Mouse (Mus musculus) cerebellum, adult 9-10 months (tissue): Measurements from ENCODE around the gene Wdsub1.

Source experiments
- DNase-seq: peaks from one replicate; pipeline ENCODE4 v3.0.0; 2022

Gene Wdsub1

GRCm38 (mm10) chr2:59841189-59841939, 41.0 kb downstream of the Wdsub1 start:
- no peak for DNase-seq

GRCm38 (mm10) chr2:59840191-59840590, 42.2 kb downstream of the Wdsub1 start:
- DNase-seq = no peak

GRCm38 (mm10) chr2:59839755-59840154, 42.6 kb downstream of the Wdsub1 start:
- no peak for DNase-seq

GRCm38 (mm10) chr2:59838825-59839224, 43.6 kb downstream of the Wdsub1 start:
- DNase-seq = no peak

- DNase-seq = no peak
Measured at GRCm38 (mm10) chr2:59831831-59832230, 50.6 kb downstream of the Wdsub1 start.

GRCm38 (mm10) chr2:59830940-59831339, 51.5 kb downstream of the Wdsub1 start:
- DNase-seq = no peak

GRCm38 (mm10) chr2:59830151-59830550, 52.2 kb downstream of the Wdsub1 start:
- DNase-seq = no peak

GRCm38 (mm10) chr2:59829718-59830117, 52.7 kb downstream of the Wdsub1 start:
- DNase-seq = no peak

- DNase-seq = no peak
Measured at GRCm38 (mm10) chr2:59828777-59829508, 53.4 kb downstream of the Wdsub1 start.

GRCm38 (mm10) chr2:59828103-59828655, 54.2 kb downstream of the Wdsub1 start:
- DNase-seq = no peak

- no peak for DNase-seq
Measured at GRCm38 (mm10) chr2:59825380-59825779, 57.0 kb downstream of the Wdsub1 start.

GRCm38 (mm10) chr2:59824289-59824688, 58.1 kb downstream of the Wdsub1 start:
- DNase-seq = no peak

GRCm38 (mm10) chr2:59821044-59821443, 61.3 kb downstream of the Wdsub1 start:
- no peak for DNase-seq

- DNase-seq = no peak
Measured at GRCm38 (mm10) chr2:59820088-59820487, 62.3 kb downstream of the Wdsub1 start.

GRCm38 (mm10) chr2:59819415-59819814, 63.0 kb downstream of the Wdsub1 start:
- DNase-seq = no peak

- DNase-seq = no peak
Measured at GRCm38 (mm10) chr2:59818663-59819062, 63.7 kb downstream of the Wdsub1 start.

GRCm38 (mm10) chr2:59814997-59815396, 67.4 kb downstream of the Wdsub1 start:
- DNase-seq = no peak

GRCm38 (mm10) chr2:59813457-59813856, 68.9 kb downstream of the Wdsub1 start:
- peak; percentile 52 for DNase-seq

- DNase-seq = no peak
Measured at GRCm38 (mm10) chr2:59812641-59813040, 69.8 kb downstream of the Wdsub1 start.

- DNase-seq = no peak
Measured at GRCm38 (mm10) chr2:59811247-59811646, 71.1 kb downstream of the Wdsub1 start.

GRCm38 (mm10) chr2:59810039-59810438, 72.4 kb downstream of the Wdsub1 start:
- DNase-seq = peak; percentile 57

GRCm38 (mm10) chr2:59808608-59809007, 73.8 kb downstream of the Wdsub1 start:
- DNase-seq = no peak

GRCm38 (mm10) chr2:59806038-59806437, 76.4 kb downstream of the Wdsub1 start:
- no peak for DNase-seq

GRCm38 (mm10) chr2:59805595-59805994, 76.8 kb downstream of the Wdsub1 start:
- no peak for DNase-seq
